In the genomic region with DNA sequence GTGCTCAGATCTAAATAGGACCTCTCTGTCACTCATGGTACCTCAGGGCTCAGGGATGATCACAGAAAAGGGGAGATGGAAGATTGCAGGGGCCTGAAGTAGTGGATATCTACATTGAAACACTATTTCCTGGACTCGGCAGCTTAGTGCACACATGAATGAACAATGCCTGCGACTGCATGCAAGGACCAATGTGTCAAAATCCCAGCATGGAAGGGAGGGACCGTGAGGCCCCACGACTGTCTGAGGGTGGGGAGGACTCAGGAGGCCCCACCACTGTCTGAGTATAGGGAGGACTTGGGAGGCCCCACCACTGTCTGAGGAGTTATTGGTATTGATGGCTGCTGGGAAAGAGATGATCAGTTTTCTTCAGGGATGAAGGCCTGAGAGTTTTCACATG, we compare ENCODE assay signal across 29 mouse cellular contexts. TPM values are rescaled to one million over a fixed set of nuclear protein-coding genes. Genes with fewer than 3 reads are reported as not detected.
DNase-seq lines count a peak whose midpoint lies in the region; ATAC-seq and TF ChIP-seq lines count a peak whose summit lies in the region.
"Had no signal": no experiment of that assay in that cellular context is flagged by ENCODE, and none has a peak within 500 bp of the region (broad histone marks: within the 10 kb centered on the region; RNA-seq: fewer than 3 reads in every experiment).

No protein-coding gene starts in this region.

- 63% methylated on average over 4 of the region's 4 CpGs for WGBS in heart, embryonic 11.5 days (ENCODE audit: insufficient replicate concordance)
- WGBS in liver, postnatal 0 days (ENCODE audit: insufficient replicate concordance) = 46% methylated on average over 4 of the region's 4 CpGs
- WGBS in liver, embryonic 13.5 days (ENCODE audit: insufficient replicate concordance) = 25% methylated on average over 4 of the region's 4 CpGs

- no peak for TF ChIP-seq CTCF in liver, postnatal 0 days (IDR thresholded peaks at IDR 0.05; ENCODE audit: low read depth)

- H3K27ac ChIP-seq in heart, embryonic 11.5 days (ENCODE audit: low read depth, low read length) = no peak overlapping the region
- no peak overlapping the region for H3K27ac ChIP-seq in liver, postnatal 0 days (ENCODE audit: low read depth)
- peak overlapping the region; percentile 15; the same call in 1 of the 2 replicates for H3K27ac ChIP-seq in liver, embryonic 13.5 days
- H3K27ac ChIP-seq: embryonic facial prominence, embryonic 10.5 days; embryonic facial prominence, embryonic 13.5 days; forebrain, embryonic 13.5 days; gastrocnemius, adult 2 months; heart, embryonic 13.5 days; hindbrain, embryonic 12.5 days; hindbrain, embryonic 15.5 days had no signal

- TF ChIP-seq EP300 in liver, postnatal 0 days (IDR thresholded peaks at IDR 0.05; ENCODE audit: low read depth) = no peak

- peak; percentile 61 for DNase-seq in heart, adult 11 months
- peak; percentile 33 for DNase-seq in liver
- no peak for DNase-seq in liver, postnatal 0 days
- DNase-seq in liver, embryonic 13.5 days = no peak
- no peak for DNase-seq in urinary bladder, postnatal 4 days (ENCODE audit: low spot score in 2 of 2)
- no peak for DNase-seq in heart, postnatal 14 days
- DNase-seq: adrenal gland, adult 2 months; adrenal gland, postnatal 14 days; B cell, adult 2 months; cerebellum, adult 11 months; cerebellum, adult 8-10 months; cerebellum, postnatal 10 days; cerebellum, postnatal 36 days; embryo, embryonic 11 days; forebrain, postnatal 0 days; gastrocnemius, adult 2 months; gastrocnemius, postnatal 14 days; heart, adult 18-20 months had no signal

- intact Hi-C loops in heart, postnatal 14 days (cut with DNase I) = no loop called here

- no peak overlapping the region for H3K4me3 ChIP-seq in heart, embryonic 11.5 days (ENCODE audit: low read depth, low read length)
- no peak overlapping the region for H3K4me3 ChIP-seq in liver, postnatal 0 days (ENCODE audit: low read depth, low read length)
- no peak overlapping the region for H3K4me3 ChIP-seq in liver, embryonic 13.5 days (replicated peaks)
- H3K4me3 ChIP-seq: embryonic facial prominence, embryonic 10.5 days; embryonic facial prominence, embryonic 13.5 days; erythroblast, embryonic 14.5 days; forebrain, embryonic 13.5 days; gastrocnemius, adult 2 months; heart, embryonic 13.5 days; hindbrain, embryonic 12.5 days; hindbrain, embryonic 15.5 days had no signal

- H3K4me1 ChIP-seq in heart, embryonic 11.5 days (ENCODE audit: control insufficient read depth, insufficient read depth, low read length) = no peaks in the 10 kb centered on the region
- peaks cover 11% of the 10 kb centered on the region for H3K4me1 ChIP-seq in liver, postnatal 0 days (ENCODE audit: insufficient read depth)
- peaks cover 51% of the 10 kb centered on the region for H3K4me1 ChIP-seq in liver, embryonic 13.5 days (replicated peaks)
- H3K4me1 ChIP-seq: embryonic facial prominence, embryonic 10.5 days; heart, embryonic 13.5 days; hindbrain, embryonic 12.5 days; hindbrain, embryonic 15.5 days had no signal

- no peak overlapping the region for H3K4me2 ChIP-seq in heart, embryonic 11.5 days
- no peak overlapping the region for H3K4me2 ChIP-seq in liver, postnatal 0 days (ENCODE audit: low read depth, low read length)
- H3K4me2 ChIP-seq in liver, embryonic 13.5 days = no peak overlapping the region
- H3K4me2 ChIP-seq: embryonic facial prominence, embryonic 13.5 days; forebrain, embryonic 13.5 days; heart, embryonic 13.5 days; hindbrain, embryonic 12.5 days; hindbrain, embryonic 15.5 days had no signal

- H3K27me3 ChIP-seq in heart, embryonic 11.5 days (ENCODE audit: control insufficient read depth, insufficient read depth, low read length) = no peaks in the 10 kb centered on the region
- H3K27me3 ChIP-seq in liver, postnatal 0 days (ENCODE audit: insufficient read depth, low read length) = no peaks in the 10 kb centered on the region
- no peaks in the 10 kb centered on the region for H3K27me3 ChIP-seq in liver, embryonic 13.5 days
- H3K27me3 ChIP-seq: CH12.LX; embryonic facial prominence, embryonic 13.5 days; hindbrain, embryonic 12.5 days; hindbrain, embryonic 15.5 days had no signal

- no peaks in the 10 kb centered on the region for H3K9me3 ChIP-seq in heart, embryonic 11.5 days (replicated peaks; ENCODE audit: control insufficient read depth, low read length)
- no peaks in the 10 kb centered on the region for H3K9me3 ChIP-seq in liver, postnatal 0 days (ENCODE audit: low read length)
- H3K9me3 ChIP-seq in liver, embryonic 13.5 days (replicated peaks) = no peaks in the 10 kb centered on the region
- H3K9me3 ChIP-seq: embryonic facial prominence, embryonic 10.5 days; embryonic facial prominence, embryonic 13.5 days; forebrain, embryonic 13.5 days; heart, embryonic 13.5 days; hindbrain, embryonic 12.5 days; hindbrain, embryonic 15.5 days had no signal

- ATAC-seq in heart, embryonic 11.5 days (replicated peaks; ENCODE audit: insufficient number of reproducible peaks, low FRiP score, low TSS enrichment) = no peak
- ATAC-seq in liver, postnatal 0 days = no peak
- peak; percentile 35; the same call in 1 of the 2 replicates for ATAC-seq in liver, embryonic 13.5 days (ENCODE audit: low read depth)
- ATAC-seq: forebrain, embryonic 13.5 days; forebrain, postnatal 0 days had no signal

- H3K9ac ChIP-seq in heart, embryonic 11.5 days (ENCODE audit: low read depth, low read length) = no peak overlapping the region
- H3K9ac ChIP-seq in liver, postnatal 0 days (replicated peaks) = no peak overlapping the region
- H3K9ac ChIP-seq in liver, embryonic 13.5 days = peak overlapping the region; percentile 27
- H3K9ac ChIP-seq: embryonic facial prominence, embryonic 13.5 days; forebrain, embryonic 13.5 days; forebrain, postnatal 0 days; heart, embryonic 13.5 days; hindbrain, embryonic 12.5 days; hindbrain, embryonic 15.5 days had no signal

- H3K36me3 ChIP-seq in heart, embryonic 11.5 days (ENCODE audit: control insufficient read depth, insufficient read depth, low read length) = no peaks in the 10 kb centered on the region
- no peaks in the 10 kb centered on the region for H3K36me3 ChIP-seq in liver, postnatal 0 days (replicated peaks; ENCODE audit: insufficient read depth, low read length)
- H3K36me3 ChIP-seq in liver, embryonic 13.5 days = no peaks in the 10 kb centered on the region
- H3K36me3 ChIP-seq: embryonic facial prominence, embryonic 10.5 days; embryonic facial prominence, embryonic 13.5 days; heart, embryonic 13.5 days; hindbrain, embryonic 12.5 days; hindbrain, embryonic 15.5 days had no signal

RNA-seq across cellular contexts. Expression of gene Cldn10, which starts 2.5 kb away (rescaled TPM):
- 0.34 and 0.56 TPM in 2 replicates for polyA plus RNA-seq in heart, embryonic 11.5 days (2014; fragmentation: Nextera tagmentation; extraction: Ambion mirVana)
- polyA plus RNA-seq in liver, postnatal 0 days (2015; fragmentation: Nextera tagmentation; extraction: Ambion mirVana) = 0.32 and 0.61 TPM in 2 replicates
- polyA plus RNA-seq in liver, embryonic 13.5 days (2015; fragmentation: Nextera tagmentation; extraction: Ambion mirVana) = 0.20 and 0.51 TPM in 2 replicates
- total RNA-seq in heart, postnatal 14 days (2021) = under 1 TPM; 0.29 to 0.41 TPM
- total RNA-seq: CH12.LX; gastrocnemius, adult 2 months; gastrocnemius, postnatal 14 days; hematopoietic stem cell, adult 5-6 weeks; MEL had no signal
- polyA plus RNA-seq: erythroblast, embryonic 14.5 days had no signal

Comparison
In these comparisons a context has a peak if more than half of its experiments do, and no peak if none do; other contexts are left out.
1. DNase-seq: peak in heart, adult 11 months (single experiment) and liver (single experiment); none in liver, postnatal 0 days (single experiment), liver, embryonic 13.5 days (single experiment), urinary bladder, postnatal 4 days (0 of 2) and heart, postnatal 14 days (0 of 2).